Mouse (Mus musculus) neural tube, embryonic 13.5 days (tissue): ENCODE measurements at regions not wholly inside any gene's neighbourhood (a gene's known extent, or its start where the extent isn't known, plus 50 kb on each side); places are given as distances from the start of the nearest gene placed in this dataset.

Source experiments
- ATAC-seq: fragments of 200-750 bp; cut with Nextera tagmentation; 2 replicates; pipeline ENCODE4 v1.8.0; 2017; ENCODE audit warnings: low read depth, mild to moderate bottlenecking, moderate TSS enrichment, moderate library complexity
- H3K27ac ChIP-seq: fragments of 300-500 bp; sonication (generic); replicated peaks from 2 replicates; pipeline ENCODE4 v1.5.1; 2015; ENCODE audit warnings: moderate library complexity, mild to moderate bottlenecking, inconsistent platforms
- H3K27me3 ChIP-seq: fragments of 300-500 bp; sonication (generic); 2 replicates; pipeline ENCODE4 v1.6.1; 2015; ENCODE audit warnings: mild to moderate bottlenecking, inconsistent platforms
- H3K36me3 ChIP-seq: fragments of 300-500 bp; sonication (generic); 2 replicates; pipeline ENCODE4 v1.6.1; 2015; ENCODE audit warnings: mild to moderate bottlenecking, inconsistent platforms
- H3K4me1 ChIP-seq: fragments of 300-500 bp; sonication (generic); replicated peaks from 2 replicates; pipeline ENCODE4 v1.6.1; 2015; ENCODE audit warnings: inconsistent platforms
- H3K4me2 ChIP-seq: fragments of 300-500 bp; sonication (generic); 2 replicates; pipeline ENCODE4 v1.6.1; 2015; ENCODE audit warnings: inconsistent platforms, mild to moderate bottlenecking, moderate library complexity
- H3K4me3 ChIP-seq: fragments of 300-500 bp; sonication (generic); 2 replicates; pipeline ENCODE4 v1.5.1; 2015; ENCODE audit warnings: mild to moderate bottlenecking, inconsistent platforms
- H3K9ac ChIP-seq: fragments of 300-500 bp; sonication (generic); 2 replicates; pipeline ENCODE4 v1.6.1; 2015; ENCODE audit warnings: moderate library complexity, mild to moderate bottlenecking, inconsistent platforms
- H3K9me3 ChIP-seq: fragments of 300-500 bp; sonication (generic); 2 replicates; pipeline ENCODE4 v1.6.1; 2016; ENCODE audit warnings: inconsistent platforms
- WGBS: fragments of 180-500 bp; shearing (Covaris S2); methylation state at CpG from one replicate; pipeline ENCODE4 v1.1.7; 2015; 5-methylcytosine and 5-hydroxymethylcytosine counted together

DNA sequence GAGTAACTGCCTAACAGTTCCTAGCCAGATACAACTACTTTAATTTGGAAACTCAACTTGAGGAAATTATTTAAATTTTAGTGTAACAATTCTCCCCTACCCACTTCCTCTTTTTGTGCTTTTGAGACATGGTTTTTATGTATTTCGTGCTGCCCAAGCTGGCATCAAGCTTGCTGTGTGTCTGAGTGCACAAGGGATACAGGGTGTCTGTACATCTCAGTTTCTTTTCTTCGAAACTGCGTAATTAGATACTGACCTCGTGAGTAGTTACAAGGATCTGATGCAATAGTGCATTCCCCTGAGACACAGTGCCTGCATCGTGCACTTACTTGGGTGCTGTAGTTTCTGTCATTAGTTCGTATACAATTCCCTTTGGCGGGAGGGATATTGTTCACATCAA is 192.4 kb downstream of the Ube2e3 start:
- ATAC-seq: no peak
- no peaks in the 10 kb centered on the region for H3K27me3 ChIP-seq
- 80% methylated on average over 7 of the region's 7 CpGs for WGBS
- no peaks in the 10 kb centered on the region for H3K9me3 ChIP-seq
- no peak overlapping the region for H3K9ac ChIP-seq
- H3K36me3 ChIP-seq: no peaks in the 10 kb centered on the region
- H3K27ac ChIP-seq: no peak overlapping the region
- no peak overlapping the region for H3K4me2 ChIP-seq
- peaks cover 14% of the 10 kb centered on the region for H3K4me1 ChIP-seq
- no peak overlapping the region for H3K4me3 ChIP-seq

- Histone ChIP-seq H3K4me2 (no peak overlapping the region), H3K9me3 (no peaks in the 10 kb centered on the region), H3K27me3 (no peaks in the 10 kb centered on the region), H3K27ac (no peak overlapping the region), H3K4me3 (no peak overlapping the region), H3K4me1 (peaks cover 14% of the 10 kb centered on the region), H3K9ac (no peak overlapping the region), H3K36me3 (no peaks in the 10 kb centered on the region)
- ATAC-seq: no peak
- WGBS: 71% methylated on average over 4 of the region's 4 CpGs
Measured at GRCm38 (mm10) chr2:79061645-79062044, 193.6 kb upstream of the Itga4 start.

DNA sequence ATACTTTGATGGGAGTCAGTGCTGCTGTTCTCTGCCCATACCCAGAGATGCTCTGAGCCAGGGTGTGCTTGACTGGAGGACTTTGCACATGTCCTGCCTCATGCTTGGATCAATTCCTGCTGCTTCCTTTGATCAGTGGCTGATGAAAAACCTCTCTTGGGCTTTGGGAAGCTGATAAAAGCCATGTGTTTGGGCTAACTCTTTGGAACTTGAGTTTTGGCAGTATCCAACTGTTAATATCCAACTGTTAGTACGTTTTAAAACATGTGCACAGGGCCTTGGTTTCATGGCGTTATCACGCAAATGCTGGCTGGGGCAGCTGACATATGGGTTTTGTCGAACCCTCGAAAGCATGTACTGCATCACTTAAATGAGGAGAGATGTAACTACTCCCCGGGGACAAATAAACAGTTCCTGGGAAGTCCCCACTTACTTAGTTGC is 193.0 kb upstream of the Itga4 start:
- H3K4me2 ChIP-seq: no peak overlapping the region
- no peak overlapping the region for H3K4me3 ChIP-seq
- no peaks in the 10 kb centered on the region for H3K36me3 ChIP-seq
- ATAC-seq: no peak
- no peaks in the 10 kb centered on the region for H3K27me3 ChIP-seq
- 51% methylated on average over 6 of the region's 6 CpGs for WGBS
- no peak overlapping the region for H3K27ac ChIP-seq
- H3K4me1 ChIP-seq: peaks cover 14% of the 10 kb centered on the region
- H3K9me3 ChIP-seq: no peaks in the 10 kb centered on the region
- no peak overlapping the region for H3K9ac ChIP-seq

GRCm38 (mm10) chr2:79063641-79064040 is 191.6 kb upstream of the Itga4 start:
- H3K27ac ChIP-seq: no peak overlapping the region
- H3K9me3 ChIP-seq: no peaks in the 10 kb centered on the region
- H3K27me3 ChIP-seq: no peaks in the 10 kb centered on the region

GRCm38 (mm10) chr2:79065321-79065720 is 189.9 kb upstream of the Itga4 start:
- Histone ChIP-seq H3K4me3 (no peak overlapping the region), H3K27me3 (no peaks in the 10 kb centered on the region), H3K27ac (no peak overlapping the region), H3K9me3 (no peaks in the 10 kb centered on the region), H3K9ac (no peak overlapping the region), H3K4me1 (no peaks in the 10 kb centered on the region), H3K4me2 (no peak overlapping the region), H3K36me3 (no peaks in the 10 kb centered on the region)
- WGBS: 86% methylated on average over 1 of the region's 1 CpGs
- no peak for ATAC-seq

More at GRCm38 (mm10) chr2:79063641-79064040, 191.6 kb upstream of the Itga4 start:
- 96% methylated on average over 2 of the region's 2 CpGs for WGBS
- H3K9ac ChIP-seq: no peak overlapping the region
- H3K4me1 ChIP-seq: peaks cover 13% of the 10 kb centered on the region
- no peak overlapping the region for H3K4me2 ChIP-seq
- H3K36me3 ChIP-seq: no peaks in the 10 kb centered on the region
- no peak overlapping the region for H3K4me3 ChIP-seq
- no peak for ATAC-seq

DNA sequence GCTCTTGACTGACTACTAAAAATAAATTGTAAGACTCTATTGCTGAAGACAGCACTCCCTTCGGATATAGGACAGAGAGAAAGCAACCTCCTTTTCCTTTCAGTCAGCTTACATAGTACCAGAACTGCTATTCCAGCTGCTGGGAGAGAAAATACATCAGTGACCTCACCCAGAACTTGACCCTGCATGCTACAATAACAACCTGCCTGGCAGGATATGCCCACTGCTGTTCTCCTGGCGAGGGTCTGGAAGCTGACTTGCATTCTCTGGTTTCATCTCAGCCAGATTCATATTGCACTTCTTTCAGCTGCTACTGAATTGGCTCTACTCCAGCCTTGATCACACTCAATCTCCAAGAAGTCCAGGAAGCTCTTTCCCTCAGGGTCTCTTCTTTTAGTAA is 179.1 kb upstream of the Itga4 start:
- WGBS: 66% methylated on average over 2 of the region's 2 CpGs
- H3K9ac ChIP-seq: no peak overlapping the region

DNA sequence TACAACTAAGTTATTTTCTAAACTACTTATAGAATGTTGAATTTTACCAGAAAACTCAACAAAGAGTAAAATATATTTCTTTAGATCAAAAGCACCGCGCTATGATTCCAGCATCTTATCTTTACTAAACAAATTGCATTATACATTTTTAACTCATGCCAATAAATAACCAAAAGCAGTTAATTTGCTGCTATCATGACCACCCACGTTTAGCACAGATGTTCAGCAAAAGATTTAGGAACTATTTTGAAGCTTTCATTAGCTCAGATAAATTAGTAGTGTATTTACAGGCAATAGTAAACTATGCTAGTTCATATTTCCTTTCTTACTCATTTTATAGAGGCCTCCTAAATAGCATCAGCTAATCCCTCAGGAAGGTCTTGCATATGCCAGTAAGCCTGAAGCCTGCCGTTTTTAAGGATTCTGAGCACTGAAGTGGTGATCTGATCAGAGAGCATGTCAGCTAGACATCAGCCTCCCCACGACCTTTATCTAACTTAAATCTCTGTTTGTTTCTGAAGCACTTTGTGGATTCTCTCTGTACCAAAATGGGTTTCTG is 176.3 kb upstream of the Itga4 start:
- WGBS: 70% methylated on average over 5 of the region's 5 CpGs
- H3K27ac ChIP-seq: no peak overlapping the region
- no peaks in the 10 kb centered on the region for H3K27me3 ChIP-seq
- no peaks in the 10 kb centered on the region for H3K36me3 ChIP-seq
- no peaks in the 10 kb centered on the region for H3K9me3 ChIP-seq
- no peak for ATAC-seq
- no peak overlapping the region for H3K4me3 ChIP-seq
- no peaks in the 10 kb centered on the region for H3K4me1 ChIP-seq
- H3K4me2 ChIP-seq: no peak overlapping the region
- no peak overlapping the region for H3K9ac ChIP-seq

More for the DNA sequence above, 179.1 kb upstream of the Itga4 start:
- Histone ChIP-seq H3K27ac (no peak overlapping the region), H3K27me3 (no peaks in the 10 kb centered on the region; the same call in 1 of the 2 replicates), H3K4me3 (no peak overlapping the region), H3K36me3 (no peaks in the 10 kb centered on the region), H3K4me1 (no peaks in the 10 kb centered on the region), H3K9me3 (no peaks in the 10 kb centered on the region), H3K4me2 (no peak overlapping the region)
- no peak for ATAC-seq

GRCm38 (mm10) chr2:79081769-79082168 is 173.5 kb upstream of the Itga4 start:
- H3K27me3 ChIP-seq: no peaks in the 10 kb centered on the region
- no peak overlapping the region for H3K9ac ChIP-seq
- no peak overlapping the region for H3K4me2 ChIP-seq
- WGBS: 79% methylated on average over 2 of the region's 2 CpGs
- no peaks in the 10 kb centered on the region for H3K9me3 ChIP-seq
- H3K36me3 ChIP-seq: no peaks in the 10 kb centered on the region
- H3K27ac ChIP-seq: no peak overlapping the region
- ATAC-seq: no peak
- no peak overlapping the region for H3K4me3 ChIP-seq
- H3K4me1 ChIP-seq: no peaks in the 10 kb centered on the region; the same call in 1 of the 2 replicates

- H3K4me2 ChIP-seq: no peak overlapping the region
- WGBS: 96% methylated on average over 4 of the region's 4 CpGs
- no peaks in the 10 kb centered on the region for H3K27me3 ChIP-seq
- no peaks in the 10 kb centered on the region for H3K9me3 ChIP-seq
- H3K9ac ChIP-seq: no peak overlapping the region
- H3K4me3 ChIP-seq: no peak overlapping the region
- no peak for ATAC-seq
- H3K27ac ChIP-seq: no peak overlapping the region
- H3K36me3 ChIP-seq: no peaks in the 10 kb centered on the region
- no peaks in the 10 kb centered on the region; the same call in 1 of the 2 replicates for H3K4me1 ChIP-seq
Measured at GRCm38 (mm10) chr2:79086280-79086679, 168.9 kb upstream of the Itga4 start.

GRCm38 (mm10) chr2:79086857-79087578 is 168.2 kb upstream of the Itga4 start:
- Histone ChIP-seq H3K27ac (no peak overlapping the region), H3K36me3 (no peaks in the 10 kb centered on the region), H3K9ac (no peak overlapping the region), H3K4me3 (no peak overlapping the region), H3K4me2 (no peak overlapping the region), H3K9me3 (no peaks in the 10 kb centered on the region), H3K4me1 (no peaks in the 10 kb centered on the region; the same call in 1 of the 2 replicates), H3K27me3 (no peaks in the 10 kb centered on the region)
- 75% methylated on average over 9 of the region's 9 CpGs for WGBS
- no peak for ATAC-seq

GRCm38 (mm10) chr2:79087600-79088205 is 167.5 kb upstream of the Itga4 start:
- no peaks in the 10 kb centered on the region; the same call in 1 of the 2 replicates for H3K4me1 ChIP-seq
- H3K4me2 ChIP-seq: no peak overlapping the region
- H3K27ac ChIP-seq: no peak overlapping the region
- no peak overlapping the region for H3K9ac ChIP-seq
- no peak for ATAC-seq
- no peak overlapping the region for H3K4me3 ChIP-seq
- no peaks in the 10 kb centered on the region for H3K36me3 ChIP-seq
- 69% methylated on average over 9 of the region's 9 CpGs for WGBS
- no peaks in the 10 kb centered on the region for H3K9me3 ChIP-seq
- no peaks in the 10 kb centered on the region for H3K27me3 ChIP-seq

- Histone ChIP-seq H3K36me3 (no peaks in the 10 kb centered on the region), H3K9ac (no peak overlapping the region), H3K4me3 (no peak overlapping the region), H3K27me3 (no peaks in the 10 kb centered on the region), H3K27ac (no peak overlapping the region), H3K4me2 (no peak overlapping the region), H3K9me3 (no peaks in the 10 kb centered on the region), H3K4me1 (no peaks in the 10 kb centered on the region)
- WGBS: 95% methylated on average over 2 of the region's 2 CpGs
- no peak for ATAC-seq
Measured at GRCm38 (mm10) chr2:79090273-79090672, 165.0 kb upstream of the Itga4 start.
